Mouse (Mus musculus) CH12.LX (cell line): ENCODE measurements around the gene Vps72. TPM values are rescaled to one million over a fixed set of nuclear protein-coding genes. Genes with fewer than 3 reads are reported as not detected.
A peak's percentile ranks its signal among the peaks of the same experiment; 100 is the strongest.

Source experiments
- DNase-seq: peaks from one replicate; pipeline ENCODE4 v3.0.0-alpha.2; 2013; ENCODE audit errors: extremely low read depth
- H3K27ac ChIP-seq: 2 replicates; pipeline ENCODE4 v1.5.1; 2012; ENCODE audit warnings: low read depth, mild to moderate bottlenecking, control low read depth, moderate library complexity; ENCODE audit not compliant: insufficient read depth
- H3K27me3 ChIP-seq: replicated peaks from 2 replicates; pipeline ENCODE3; 2012; ENCODE audit warnings: inconsistent platforms
- H3K36me3 ChIP-seq, 2 experiments: replicated peaks in 1 of 2; 2 replicates each; pipeline versions ENCODE3 to v1.6.1; 2012; ENCODE audit warnings: inconsistent platforms in 1 of 2, low read length in 1 of 2, mild to moderate bottlenecking in 1 of 2, mixed read lengths in 1 of 2, moderate library complexity in 1 of 2; ENCODE audit not compliant: control insufficient read depth in 1 of 2, insufficient read depth in 1 of 2
- H3K4me1 ChIP-seq, 2 experiments: 2 replicates each; pipeline ENCODE4 v1.6.1; 2012; ENCODE audit warnings: inconsistent platforms in 1 of 2, moderate library complexity in 1 of 2; ENCODE audit not compliant: insufficient read depth in 2 of 2, control insufficient read depth in 1 of 2
- H3K4me2 ChIP-seq: 2 replicates; pipeline ENCODE4 v1.6.1; 2012; ENCODE audit warnings: low read depth, mild to moderate bottlenecking, control low read depth; ENCODE audit not compliant: poor library complexity, insufficient read depth, severe bottlenecking
- H3K4me3 ChIP-seq, 3 experiments: fragments of 150-350 bp in 1 of 3; sonication (generic) in 1 of 3; replicated peaks in 1 of 3; 2 replicates each; pipeline versions ENCODE3 to v1.5.1; 2011 to 2012; ENCODE audit warnings: low read depth in 2 of 3, low read length in 2 of 3, mild to moderate bottlenecking in 2 of 3, moderate library complexity in 2 of 3, control low read depth in 1 of 3, improper control_type of control experiment in 1 of 3, inconsistent platforms in 1 of 3, mixed read lengths in 1 of 3; ENCODE audit not compliant: poor library complexity in 1 of 3
- H3K79me2 ChIP-seq: replicated peaks from 2 replicates; pipeline ENCODE4 v1.6.1; 2012; ENCODE audit warnings: mild to moderate bottlenecking, moderate library complexity; ENCODE audit not compliant: control insufficient read depth, poor library complexity, insufficient read depth, severe bottlenecking; ENCODE audit errors: extremely low read depth
- H3K9ac ChIP-seq: 2 replicates; pipeline ENCODE4 v1.6.1; 2012; ENCODE audit warnings: low read depth, mild to moderate bottlenecking, control low read depth, moderate library complexity; ENCODE audit not compliant: insufficient read depth
- H3K9me3 ChIP-seq: replicated peaks from 2 replicates; pipeline ENCODE3; 2012; ENCODE audit warnings: low read length, inconsistent platforms, mixed read lengths
- BHLHE40 ChIP-seq: IDR thresholded peaks from 2 replicates; pipeline ENCODE4 v1.6.1; 2011; ENCODE audit warnings: mild to moderate bottlenecking, low read depth, low read length, improper control_type of control experiment
- ELF1 ChIP-seq: IDR thresholded peaks from 2 replicates; pipeline ENCODE4 v1.6.1; 2014; ENCODE audit warnings: low read depth, mild to moderate bottlenecking, inconsistent platforms, low read length, improper control_type of control experiment
- GABPA ChIP-seq: IDR thresholded peaks from 2 replicates; pipeline ENCODE4 v1.6.1; 2012; ENCODE audit warnings: low read depth, low read length, improper control_type of control experiment, inconsistent platforms; ENCODE audit not compliant: insufficient replicate concordance
- HCFC1 ChIP-seq: IDR thresholded peaks from 2 replicates; pipeline ENCODE4 v1.6.1; 2012; ENCODE audit warnings: low read depth, mild to moderate bottlenecking, inconsistent platforms, low read length, improper control_type of control experiment
- IRF4 ChIP-seq: IDR thresholded peaks from 2 replicates; pipeline ENCODE4 v1.6.1; 2014; ENCODE audit warnings: low read depth, mild to moderate bottlenecking, inconsistent platforms, low read length, improper control_type of control experiment
- JUND ChIP-seq: conservative IDR thresholded peaks from 2 replicates; pipeline ENCODE4 v1.6.1; 2011; ENCODE audit warnings: low read depth, low read length, improper control_type of control experiment
- KAT2A ChIP-seq: IDR thresholded peaks from 2 replicates; pipeline ENCODE4 v1.6.1; 2012; ENCODE audit warnings: low read length, improper control_type of control experiment, inconsistent platforms; ENCODE audit not compliant: insufficient replicate concordance
- MAFK ChIP-seq: IDR thresholded peaks from 2 replicates; pipeline ENCODE4 v1.6.1; 2011; ENCODE audit warnings: low read length, improper control_type of control experiment; ENCODE audit not compliant: insufficient replicate concordance
- MAZ ChIP-seq: IDR thresholded peaks from 2 replicates; pipeline ENCODE4 v1.6.1; 2012; ENCODE audit warnings: low read depth, mild to moderate bottlenecking, inconsistent platforms, low read length, improper control_type of control experiment, moderate library complexity
- MEF2A ChIP-seq: IDR thresholded peaks from 2 replicates; pipeline ENCODE4 v1.6.1; 2014; ENCODE audit warnings: low read depth, mild to moderate bottlenecking, inconsistent platforms, low read length, improper control_type of control experiment, borderline replicate concordance
- NRF1 ChIP-seq: IDR thresholded peaks from 2 replicates; pipeline ENCODE4 v1.6.1; 2014; ENCODE audit warnings: low read depth, mild to moderate bottlenecking, inconsistent platforms, low read length, improper control_type of control experiment, moderate library complexity
- PAX5 ChIP-seq: IDR thresholded peaks from 2 replicates; pipeline ENCODE4 v1.6.1; 2012; ENCODE audit warnings: low read length, inconsistent platforms, mixed read lengths
- TCF12 ChIP-seq: IDR thresholded peaks from 2 replicates; pipeline ENCODE4 v1.6.1; 2014; ENCODE audit warnings: low read depth, mild to moderate bottlenecking, inconsistent platforms, low read length, improper control_type of control experiment
- dilution Hi-C: fragments of 300-500 bp; cut with MboI; formaldehyde crosslinking; loops from 2 replicates; pipeline ENCODE4 v1.14.3; 2020; ENCODE audit warnings: low sequenced_read_pairs; ENCODE audit not compliant: extremely low pct_unique_long_range_greater_than_20kb, extremely low pct_ligation_motif_present
- in situ Hi-C: fragments of 300-500 bp; cut with MboI; formaldehyde crosslinking; loops from 3 replicates; pipeline ENCODE4 v1.14.3; 2019; ENCODE audit warnings: low sequenced_read_pairs, low pct_ligation_motif_present, low pct_unique_long_range_greater_than_20kb, mixed read lengths
- polyA plus RNA-seq: library from polyadenylated mRNA; unstranded; fragments of >175 nt; gene quantifications from 2 replicates; pipeline ENCODE4 v1.2.1, GENCODE M21; 2012; ENCODE audit warnings: low read depth; ENCODE audit not compliant: insufficient read length
- total RNA-seq, 2 experiments: library from RNA; depleted of rRNA; stranded (reverse); fragments of 300-350 nt in 1 of 2; fragments of >200 nt in 1 of 2; gene quantifications; 2 replicates each; pipeline ENCODE4 v1.2.3; 2012 to 2014

Vps72 gene
- total and polyA plus RNA-seq, 3 experiments: 33.5 to 54.4 (median 34.1) TPM

- peak overlapping the region in 1 of 3 experiments; percentile 54 for H3K4me3 ChIP-seq
- H3K27ac ChIP-seq: peak overlapping the region; percentile 65
- H3K9me3 ChIP-seq: peaks cover 3% of the 10 kb centered on the region
- H3K36me3 ChIP-seq: peaks cover 19 to 33% of the 10 kb centered on the region in 2 experiments
- in situ Hi-C loops: no loop called here
- dilution Hi-C loops: no loop called here
- H3K9ac ChIP-seq: peak overlapping the region; percentile 81
- H3K4me2 ChIP-seq: peak overlapping the region; percentile 97
- peaks cover 16% of the 10 kb centered on the region for H3K79me2 ChIP-seq
- no peaks in the 10 kb centered on the region for H3K27me3 ChIP-seq
- TF ChIP-seq BHLHE40: peak; percentile 29; the same call in 1 of the 2 replicates
- TF ChIP-seq JUND: no peak
- no peak for DNase-seq
- peaks cover 19 to 45% of the 10 kb centered on the region in 2 experiments for H3K4me1 ChIP-seq
These were observed 25.5 kb downstream of the Vps72 start for GRCm38 (mm10) chr3:95136336-95136735.

GRCm38 (mm10) chr3:95139586-95140288 is 28.9 kb downstream of the Vps72 start:
- TF ChIP-seq IRF4 (peak; percentile 29; the same call in 1 of the 2 replicates), HCFC1 (no peak)
- TF ChIP-seq, all 38 proteins: peak for 1
- in situ Hi-C loops (loop anchor here (10.0 kb wide), 1 partner anchor 75 kb away; the partner anchor contains the start of gene Gabpb2), dilution Hi-C loops (no loop called here)
- H3K4me1 ChIP-seq: peaks cover 15 to 42% of the 10 kb centered on the region in 2 experiments
- no peaks in the 10 kb centered on the region for H3K9me3 ChIP-seq
- peaks cover 19 to 22% of the 10 kb centered on the region in 2 experiments for H3K36me3 ChIP-seq
- H3K79me2 ChIP-seq: peaks cover 16% of the 10 kb centered on the region
- no peaks in the 10 kb centered on the region for H3K27me3 ChIP-seq
- H3K9ac ChIP-seq: no peak overlapping the region
- H3K4me3 ChIP-seq: peak overlapping the region in 1 of 3 experiments; percentile 12
- 0 out of 2 replicates have a peak overlapping the region, but pooled peaks have one; percentile 14 for H3K27ac ChIP-seq
- no peak overlapping the region for H3K4me2 ChIP-seq
- no peak for DNase-seq

- Histone ChIP-seq H3K36me3 (peaks cover 19 to 22% of the 10 kb centered on the region in 2 experiments), H3K4me1 (peaks cover 15 to 42% of the 10 kb centered on the region in 2 experiments), H3K27me3 (no peaks in the 10 kb centered on the region), H3K4me3 (peak overlapping the region in 1 of 3 experiments; percentile 12), H3K9ac (no peak overlapping the region), H3K27ac (0 out of 2 replicates have a peak overlapping the region, but pooled peaks have one; percentile 14), H3K9me3 (no peaks in the 10 kb centered on the region), H3K4me2 (no peak overlapping the region), H3K79me2 (peaks cover 12% of the 10 kb centered on the region)
- in situ Hi-C loops (loop anchor here (10.0 kb wide), 1 partner anchor 75 kb away; the partner anchor contains the start of gene Gabpb2), dilution Hi-C loops (no loop called here)
- TF ChIP-seq GABPA (no peak), MEF2A (no peak), KAT2A (no peak), NRF1 (no peak), ELF1 (no peak), TCF12 (no peak), PAX5 (no peak), MAZ (no peak), MAFK (no peak), IRF4 (no peak)
- DNase-seq: no peak
These were observed 29.4 kb downstream of the Vps72 start for GRCm38 (mm10) chr3:95140289-95140595.
